Mouse (Mus musculus): ENCODE results near the gene Dusp14.

DNA sequence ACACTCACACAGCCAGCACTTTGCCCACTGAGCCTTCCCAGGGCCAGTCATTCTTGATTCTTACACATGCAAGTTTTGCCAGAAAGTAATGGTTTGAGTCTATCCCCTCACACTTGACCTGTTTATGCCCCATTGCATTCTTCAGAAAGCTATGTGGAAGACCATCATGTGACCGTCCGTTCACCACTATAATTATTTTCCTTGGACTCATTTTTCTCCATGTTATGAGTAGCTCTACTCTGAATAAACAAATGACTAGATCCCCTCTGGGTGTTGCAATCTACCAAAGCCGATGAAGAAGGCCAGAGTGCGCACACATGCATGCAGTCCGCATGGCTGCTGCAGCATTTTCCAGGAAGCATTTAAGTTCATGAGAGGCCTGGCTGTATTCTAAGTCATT, 41.8 kb downstream of the Dusp14 start:
- TF ChIP-seq CTCF (IDR thresholded peaks at IDR 0.05; ENCODE audit: low read depth) (no peak), EP300 (IDR thresholded peaks at IDR 0.05; ENCODE audit: low read depth) (no peak)
